Mouse (Mus musculus): ENCODE data around the gene Gsdma. TPM values are rescaled to one million over a fixed set of nuclear protein-coding genes. Genes with fewer than 3 reads are reported as not detected.
A peak's percentile ranks its signal among the peaks of the same experiment; 100 is the strongest.
"Not testable (repeated sequence)": the region's sequence is repeated elsewhere in the genome, so short reads cannot be mapped to it uniquely, and the experiment has no call there.

The Gsdma gene
- total RNA-seq, 2 experiments from 2014 or later = not detected

GRCm38 (mm10) chr11:98708282-98708956 is 44.3 kb downstream of the Gsdma start:
- no peak for DNase-seq (ENCODE audit: low spot score in 2 of 2)

- no peak for DNase-seq (ENCODE audit: low spot score in 2 of 2)
These were observed 45.0 kb downstream of the Gsdma start for GRCm38 (mm10) chr11:98709001-98709741.

DNA sequence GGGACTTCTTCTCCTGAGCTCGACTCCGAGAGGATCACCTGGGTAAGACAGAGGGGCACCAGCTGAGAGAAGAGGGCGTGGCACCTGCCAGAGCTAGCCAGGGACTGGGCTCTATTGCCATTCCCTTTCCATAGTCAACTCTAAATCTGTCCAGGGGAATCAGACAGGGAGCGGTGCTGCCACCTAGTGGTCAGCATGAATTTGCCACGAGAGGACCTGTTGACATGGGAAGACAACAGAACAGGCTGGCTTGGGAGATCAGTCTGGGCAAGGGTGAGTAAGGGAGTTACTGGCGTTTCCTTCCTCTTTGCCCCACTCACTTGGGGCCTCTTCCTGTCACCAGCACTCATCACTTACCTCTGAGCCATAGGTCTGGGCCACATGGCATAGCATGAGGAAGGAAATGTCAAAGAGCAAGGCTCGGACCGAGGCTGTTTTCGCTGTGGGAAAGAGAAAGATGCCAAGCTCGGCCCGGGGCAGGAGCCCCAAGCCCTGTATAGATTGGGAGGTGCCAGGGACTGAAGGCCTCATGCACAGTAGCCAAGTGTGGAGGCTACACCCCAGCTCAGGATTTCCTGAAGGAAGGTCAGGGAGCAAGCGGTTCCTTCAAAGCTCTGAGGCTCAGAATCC is 46.4 kb downstream of the Gsdma start:
- DNase-seq (ENCODE audit: low spot score in 2 of 2) = peak; percentile 76 to 86

GRCm38 (mm10) chr11:98711046-98711434 is 46.9 kb downstream of the Gsdma start:
- no peak for DNase-seq (ENCODE audit: low spot score in 2 of 2)

DNA sequence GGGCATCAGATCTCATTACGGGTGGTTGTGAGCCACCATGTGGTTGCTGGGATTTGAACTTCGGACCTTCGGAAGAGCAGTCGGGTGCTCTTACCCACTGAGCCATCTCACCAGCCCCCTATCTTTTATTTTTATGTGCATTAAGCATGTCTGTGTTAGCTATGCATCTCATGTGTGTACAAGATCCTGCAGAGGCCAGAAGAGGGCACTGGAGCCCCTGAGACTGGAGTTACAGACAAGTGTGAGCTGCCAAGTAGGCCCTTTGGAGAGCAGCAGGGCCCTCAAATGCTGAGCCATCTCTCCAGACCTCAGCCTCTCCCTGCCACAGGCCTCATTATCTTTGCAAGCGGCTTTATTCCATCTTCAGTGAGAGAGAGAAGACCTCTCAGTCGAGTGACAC is 47.9 kb downstream of the Gsdma start:
- not testable (repeated sequence) for DNase-seq (ENCODE audit: low spot score in 2 of 2)

DNA sequence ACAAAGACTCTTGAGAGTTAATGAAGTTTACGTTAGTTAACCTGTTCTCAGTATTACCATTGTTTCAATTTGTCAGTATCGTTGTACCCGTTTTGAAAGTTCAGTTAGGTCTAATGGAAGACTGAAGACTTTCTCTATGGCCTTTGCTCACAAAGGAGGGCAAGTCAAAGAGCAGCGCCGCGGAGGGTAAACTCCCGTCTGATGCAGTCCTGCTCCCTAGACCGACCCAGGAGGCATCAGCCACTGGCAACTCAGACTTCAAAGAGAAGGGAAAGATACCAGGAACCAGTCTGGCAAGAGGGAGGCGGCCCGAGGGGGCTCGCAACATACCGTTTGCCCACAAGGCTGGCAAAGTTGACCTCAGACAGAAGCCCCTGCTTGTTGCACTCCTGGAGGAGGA is 49.6 kb downstream of the Gsdma start:
- no peak for DNase-seq (ENCODE audit: low spot score in 2 of 2)

- DNase-seq (ENCODE audit: low spot score in 2 of 2) = no peak
These were observed 51.8 kb downstream of the Gsdma start for GRCm38 (mm10) chr11:98715946-98716345.

DNA sequence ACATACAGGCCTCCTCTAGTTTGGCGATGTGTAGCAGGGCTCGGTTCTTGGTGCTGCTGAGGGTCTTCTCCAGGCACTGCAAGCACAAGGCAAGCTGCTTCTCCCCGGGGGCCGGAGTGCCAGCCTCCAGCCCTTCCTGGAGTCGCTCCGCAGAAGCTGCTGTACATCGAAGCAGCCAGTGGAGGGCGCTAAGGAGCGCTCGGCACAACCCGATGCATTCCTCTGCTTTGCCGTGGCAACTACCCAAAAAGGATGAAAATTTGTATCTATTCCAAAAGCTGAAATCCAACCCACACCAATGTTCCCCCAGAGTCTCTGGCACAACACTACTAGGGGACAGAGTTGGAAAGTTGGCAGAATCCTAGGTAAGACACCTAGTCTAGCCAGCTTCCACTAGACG is 53.8 kb downstream of the Gsdma start:
- DNase-seq (ENCODE audit: low spot score in 2 of 2) = peak; percentile 69 to 75

GRCm38 (mm10) chr11:98720756-98721155 is 56.6 kb downstream of the Gsdma start:
- no peak for DNase-seq (ENCODE audit: low spot score in 2 of 2)

- DNase-seq (ENCODE audit: low spot score in 2 of 2) = no peak
These were observed 57.5 kb downstream of the Gsdma start for GRCm38 (mm10) chr11:98721458-98722226.

DNA sequence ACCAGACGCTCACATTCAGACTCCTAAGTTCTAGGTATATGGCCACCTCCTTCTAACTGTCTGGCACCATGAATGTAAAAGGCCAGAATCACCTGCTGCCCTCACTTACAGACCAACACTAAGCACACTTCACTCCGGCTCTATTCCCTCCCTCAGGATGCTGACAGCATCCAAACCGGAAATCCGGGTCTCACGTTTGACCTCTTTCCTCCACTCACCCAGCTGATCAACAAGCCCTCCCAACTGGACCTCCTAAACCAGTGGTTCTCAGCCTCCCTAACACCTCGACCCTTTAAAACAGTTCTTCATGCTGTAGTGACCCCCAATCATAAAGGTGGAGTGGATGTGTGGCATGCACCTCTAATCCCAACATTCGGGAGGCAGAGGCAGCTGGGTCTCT is 58.9 kb downstream of the Gsdma start:
- DNase-seq (ENCODE audit: low spot score in 2 of 2) = no peak

DNA sequence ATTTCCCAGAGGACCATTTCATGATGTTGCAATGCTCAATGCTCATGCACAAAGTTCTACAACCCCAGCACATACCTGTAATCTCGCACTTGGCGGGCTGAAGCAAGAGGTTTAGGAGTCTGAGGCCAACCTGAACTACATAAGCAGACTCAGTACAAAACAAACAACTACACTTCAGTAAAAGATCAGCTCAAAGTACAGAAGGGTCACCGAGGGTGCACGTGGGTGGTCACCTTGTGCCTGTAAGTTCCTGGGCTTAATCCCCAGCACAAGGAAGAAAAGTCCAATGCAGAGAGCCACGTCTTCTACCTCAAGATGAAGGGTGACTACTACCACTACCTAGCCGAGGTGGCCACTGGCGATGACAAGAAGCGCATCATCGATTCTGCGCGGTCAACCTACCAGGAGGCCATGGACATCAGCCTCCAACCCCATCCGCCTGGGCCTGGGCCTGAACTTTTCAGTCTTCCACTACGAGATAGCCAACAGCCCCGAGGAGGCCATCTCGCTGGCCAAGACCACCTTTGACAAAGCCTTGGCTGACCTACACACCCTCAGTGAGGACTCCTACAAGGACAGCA is 61.9 kb downstream of the Gsdma start:
- DNase-seq (ENCODE audit: low spot score in 2 of 2) = no peak

Other genes with a start within 250 kb of the Gsdma start
- gene Mien1, start 225.4 kb upstream of the Gsdma start, total RNA-seq (2021) = 10 to 100 TPM; 89.5 to 94.5 TPM
- under 1 TPM; 0.30 to 0.61 TPM for gene Grb7, start 218.0 kb upstream of the Gsdma start, total RNA-seq (2021)
- gene Ikzf3, start 118.3 kb upstream of the Gsdma start, total RNA-seq (2021) = under 1 TPM; 0.46 to 0.86 TPM
- gene Zpbp2, start 113.3 kb upstream of the Gsdma start, total RNA-seq (2021) = under 1 TPM; 0.22 to 0.43 TPM
- gene Ormdl3, start 77.0 kb upstream of the Gsdma start, total RNA-seq (2021) = 100 to 1,000 TPM; 118 to 184 TPM
- gene Lrrc3c, start 66.1 kb upstream of the Gsdma start, total RNA-seq (2021) = not detected
- gene Gm12355, start 38.7 kb upstream of the Gsdma start, total RNA-seq (2021) = 10 to 100 TPM; 10.4 to 11.6 TPM
- 10 to 100 TPM; 15.6 to 19.6 TPM for gene Gsdma3, start 38.0 kb upstream of the Gsdma start, total RNA-seq (2021)
- 1 to 10 TPM in 1 of 2 experiments, under 1 TPM in 1; 0.89 to 1.1 TPM for gene Gsdma2, start 17.6 kb upstream of the Gsdma start, total RNA-seq (2021)
- gene Psmd3, start 18.2 kb downstream of the Gsdma start, total RNA-seq (2021) = 100 to 1,000 TPM; 114 to 118 TPM
- not detected for gene Csf3, start 36.9 kb downstream of the Gsdma start, total RNA-seq (2021)
- 10 to 100 TPM; 46.1 to 49.2 TPM for gene Med24, start 65.1 kb downstream of the Gsdma start, total RNA-seq (2021)
- 10 to 100 TPM; 90.2 to 91.0 TPM for gene Thra, start 76.3 kb downstream of the Gsdma start, total RNA-seq (2021)
- gene Nr1d1, start 111.0 kb downstream of the Gsdma start, total RNA-seq (2021) = 100 to 1,000 TPM; 226 to 232 TPM
- gene Msl1, start 131.2 kb downstream of the Gsdma start, total RNA-seq (2021) = 10 to 100 TPM; 82.3 to 97.4 TPM
- gene Casc3, start 140.6 kb downstream of the Gsdma start, total RNA-seq (2021) = 10 to 100 TPM; 36.8 to 41.9 TPM
- gene Rapgefl1, start 172.4 kb downstream of the Gsdma start, total RNA-seq (2021) = under 1 TPM; 0.36 to 0.58 TPM
- 10 to 100 TPM; 20.0 to 22.2 TPM for gene Wipf2, start 199.3 kb downstream of the Gsdma start, total RNA-seq (2021)
- under 1 TPM; 0.32 to 0.43 TPM for gene Cdc6, start 243.4 kb downstream of the Gsdma start, total RNA-seq (2021)

Measured in adrenal gland, adult 18-20 months (tissue).